Mouse (Mus musculus) lung, postnatal 25 days (tissue): ENCODE results near the gene Dpp9.
"Not testable (repeated sequence)": the region's sequence is repeated elsewhere in the genome, so short reads cannot be mapped to it uniquely, and the experiment has no call there.

Experiments used
- DNase-seq: peaks from one replicate; pipeline ENCODE4 v3.0.0; 2022; ENCODE audit warnings: low spot score

The Dpp9 gene

DNA sequence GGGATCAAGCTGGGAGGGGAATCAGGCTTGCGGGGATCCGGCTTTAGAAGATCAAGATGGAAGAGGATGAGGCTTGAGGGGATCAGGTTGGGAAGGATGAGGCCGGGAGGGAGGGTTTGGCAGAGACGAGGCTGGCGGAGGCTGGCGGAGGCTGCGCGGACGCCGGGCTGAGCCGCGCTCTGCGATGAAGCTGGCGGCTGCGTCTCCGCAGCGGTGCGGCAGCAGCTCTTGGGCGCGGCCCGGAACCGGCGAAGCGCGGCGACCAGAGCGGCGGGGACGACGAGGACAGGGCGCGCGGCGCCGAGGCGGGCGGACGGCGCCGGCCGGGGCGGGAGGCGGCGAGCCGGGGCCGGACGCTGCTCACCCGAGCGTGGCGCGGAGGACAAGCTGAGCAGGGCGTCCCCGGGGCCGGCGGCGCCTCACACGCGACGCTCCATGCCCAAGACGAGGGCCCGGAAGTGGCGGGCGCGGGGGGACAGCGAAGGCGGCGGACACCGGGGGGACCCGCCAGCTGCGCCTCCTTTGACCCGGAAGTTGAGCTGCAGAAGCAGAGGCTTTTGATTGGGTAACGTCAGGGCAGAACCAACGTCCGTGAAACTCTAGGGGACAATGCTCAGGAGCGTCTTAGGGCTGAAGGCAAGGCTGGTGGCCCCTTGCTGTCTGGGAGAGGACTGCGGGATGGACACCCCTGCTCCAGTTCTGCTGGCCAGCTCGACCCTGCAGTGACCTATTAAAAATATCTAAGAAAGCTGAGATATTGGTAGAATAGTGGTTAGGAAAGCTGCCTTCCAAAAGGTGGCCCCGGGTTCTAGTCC lies at the start of gene Dpp9:
Dpp9 (minus strand) TSS at position 529 of the 815 bp plus-strand sequence.
- DNase-seq = peak; percentile 95

DNA sequence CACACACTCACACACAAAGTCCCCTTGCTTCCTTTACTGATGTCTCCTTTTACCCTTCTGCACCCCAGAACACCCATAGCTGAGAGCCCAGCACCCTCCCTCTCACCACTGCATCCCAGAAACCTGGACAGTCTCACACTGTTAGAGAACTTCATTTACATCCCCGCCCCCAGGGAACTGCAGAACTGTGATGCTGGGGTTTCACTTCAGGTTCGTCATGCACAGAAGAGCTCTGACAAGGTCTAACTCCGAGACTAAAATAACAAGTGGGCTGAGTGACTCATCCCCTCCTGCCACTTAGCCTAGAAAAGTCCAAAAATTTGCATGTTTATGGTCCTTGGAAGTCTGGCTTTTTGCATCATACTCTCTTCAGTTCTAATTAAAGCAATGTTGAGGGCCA lies 47.6 kb upstream of the Dpp9 start:
- DNase-seq = peak; percentile 56

DNA sequence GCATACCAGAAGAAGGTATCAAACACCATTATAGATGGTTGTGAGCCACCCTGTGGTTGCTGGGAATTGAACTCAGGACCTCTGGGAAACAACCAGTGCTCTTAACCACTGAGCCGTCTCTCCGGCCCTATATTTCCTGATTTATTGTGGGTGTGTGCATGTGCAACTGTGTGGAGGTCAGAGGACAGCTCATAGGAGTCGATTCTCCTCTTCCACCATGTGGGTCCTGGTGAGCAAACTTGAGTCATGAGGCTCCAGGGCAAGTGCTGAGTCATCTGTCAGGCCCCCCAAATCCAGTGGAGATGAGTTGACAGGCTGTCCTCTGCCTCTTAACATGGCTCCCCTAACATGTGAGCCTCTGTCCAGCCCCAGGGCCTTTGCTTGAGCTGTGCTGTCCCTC lies 47.2 kb upstream of the Dpp9 start:
- DNase-seq = no peak

DNA sequence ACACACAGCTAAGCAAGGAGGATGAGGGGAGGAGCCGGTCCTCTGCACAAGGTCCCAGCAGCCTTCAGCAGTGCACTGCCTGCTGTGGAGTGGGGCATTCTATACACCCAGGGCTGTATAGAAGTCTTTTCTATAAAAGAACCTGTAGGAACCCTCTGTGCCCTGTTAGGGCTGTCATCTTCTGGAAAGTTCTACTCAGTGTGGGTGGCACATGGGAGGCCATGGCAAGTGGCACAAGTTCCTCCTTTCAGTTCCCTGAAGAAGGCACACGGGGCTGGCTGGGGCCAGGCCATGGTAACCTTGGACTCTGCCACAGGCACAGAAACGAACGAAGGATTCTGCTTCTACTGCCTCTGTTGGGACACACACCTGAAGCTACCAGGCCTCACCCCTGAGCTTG lies 46.3 kb upstream of the Dpp9 start:
- DNase-seq = no peak

DNA sequence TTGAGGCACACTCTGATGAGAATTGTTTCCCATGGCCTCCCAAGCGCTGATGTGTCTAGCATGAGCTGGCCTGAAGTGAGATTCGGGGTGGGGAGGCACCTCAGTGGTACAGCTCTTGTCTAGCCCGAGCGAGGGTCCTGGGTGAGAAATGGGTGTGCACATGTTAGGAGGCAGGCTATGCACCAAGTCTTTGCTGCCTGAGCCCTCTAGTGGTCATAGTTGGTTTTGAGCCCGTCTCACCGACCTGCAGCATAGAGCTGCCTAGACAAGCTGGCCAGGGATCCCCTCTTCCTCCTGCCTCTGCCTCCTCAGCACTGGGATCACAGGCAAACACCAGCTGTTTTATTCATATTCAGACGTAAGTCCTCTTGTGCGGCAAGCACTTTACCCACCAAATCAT lies 45.3 kb upstream of the Dpp9 start:
- peak; percentile 85 for DNase-seq

DNA sequence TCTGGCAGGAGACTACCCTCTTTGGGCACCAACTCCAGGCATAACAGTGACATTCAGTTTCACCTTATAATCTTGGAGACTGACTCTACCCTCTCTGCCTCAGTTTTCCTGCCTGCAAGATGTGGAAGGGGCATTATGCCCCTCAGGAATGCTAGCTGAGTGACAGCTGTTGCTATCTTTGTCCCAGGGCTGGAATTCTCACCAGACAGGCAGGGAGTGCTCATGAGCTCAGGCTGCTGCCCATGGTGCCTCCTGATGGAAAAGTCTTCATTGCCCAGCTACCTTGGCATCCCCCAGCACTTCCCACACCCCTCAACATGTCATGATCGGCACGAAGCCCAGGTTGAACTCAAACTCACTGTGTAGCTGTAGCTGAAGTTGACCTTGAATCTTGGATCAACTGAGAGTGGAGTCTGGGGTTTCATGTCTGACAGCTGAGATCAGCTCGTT lies 44.0 kb upstream of the Dpp9 start:
- DNase-seq = no peak

DNA sequence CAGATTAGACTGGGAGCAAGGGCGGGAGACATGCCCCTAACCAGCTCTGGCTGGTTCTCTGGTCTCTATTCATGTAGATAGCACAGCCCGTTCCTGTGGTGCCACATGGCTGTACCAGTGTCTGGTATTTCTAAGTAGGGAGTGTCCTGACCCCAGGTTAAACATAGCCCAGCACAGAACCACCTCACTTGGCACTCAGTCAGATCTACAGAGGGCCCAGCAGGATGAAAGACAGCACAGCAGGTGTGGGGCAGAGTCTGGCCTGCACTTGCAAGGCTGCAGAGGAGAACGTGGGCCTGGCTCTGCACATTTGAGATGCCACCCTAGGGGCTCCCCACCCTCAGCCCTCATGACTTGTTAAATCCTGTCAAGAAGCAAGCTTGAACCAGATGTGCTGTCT lies 42.5 kb upstream of the Dpp9 start:
- peak; percentile 34 for DNase-seq

DNA sequence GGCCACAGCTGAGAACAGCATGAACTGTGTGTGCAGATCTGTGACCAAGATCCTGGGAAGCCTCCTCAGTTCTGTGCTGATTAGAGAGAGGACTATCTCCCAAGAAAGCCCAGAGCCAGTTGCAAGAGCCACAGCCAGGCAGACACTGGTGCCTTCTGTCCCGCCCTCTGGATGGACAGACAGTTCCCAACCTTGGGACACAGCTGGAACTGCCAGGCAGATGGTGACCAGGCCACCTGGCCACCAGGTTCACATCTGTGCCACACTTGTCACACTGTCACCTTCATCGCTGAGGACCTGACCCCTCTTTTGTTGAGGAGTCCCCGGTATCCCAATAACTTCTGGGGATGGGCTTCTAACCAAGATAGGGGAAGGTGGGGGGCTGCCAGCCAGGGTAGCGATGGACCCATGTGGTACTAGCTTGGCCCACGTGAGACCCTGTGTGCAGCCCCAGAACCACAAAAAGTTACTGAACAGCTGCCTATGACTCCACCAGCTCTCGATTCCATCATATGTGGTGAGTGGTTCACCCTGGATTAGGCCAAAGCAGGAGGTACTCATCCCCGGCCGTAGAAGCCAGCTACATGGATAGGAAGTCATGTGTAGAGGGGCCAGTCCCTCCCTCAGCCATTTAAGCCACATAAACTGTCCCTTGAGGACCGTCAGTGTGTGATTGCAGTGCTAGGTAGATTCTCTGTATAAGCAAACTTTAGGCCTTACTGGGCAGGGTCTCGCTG lies 40.8 kb upstream of the Dpp9 start:
- no peak for DNase-seq

DNA sequence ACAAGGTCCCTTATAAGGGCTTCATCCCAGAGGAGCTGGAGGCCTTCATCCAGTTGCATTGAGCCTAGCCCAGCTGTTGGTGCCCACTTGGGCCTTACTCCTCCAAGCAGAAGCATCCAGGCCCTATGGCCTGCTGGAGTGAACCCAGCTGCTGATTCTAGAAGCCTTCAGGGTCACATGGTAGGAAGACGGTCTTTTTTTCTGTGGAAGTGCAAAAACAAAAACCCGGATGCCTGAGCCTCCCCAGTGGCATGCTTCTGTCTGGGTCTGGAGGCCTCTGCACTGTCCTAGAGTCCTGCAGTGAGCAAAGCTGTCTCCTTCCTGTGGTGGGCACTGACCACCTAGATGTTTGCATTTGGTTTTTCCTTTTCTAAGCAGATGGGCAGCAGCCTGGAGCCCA lies 40.1 kb upstream of the Dpp9 start:
- not testable (repeated sequence) for DNase-seq

DNA sequence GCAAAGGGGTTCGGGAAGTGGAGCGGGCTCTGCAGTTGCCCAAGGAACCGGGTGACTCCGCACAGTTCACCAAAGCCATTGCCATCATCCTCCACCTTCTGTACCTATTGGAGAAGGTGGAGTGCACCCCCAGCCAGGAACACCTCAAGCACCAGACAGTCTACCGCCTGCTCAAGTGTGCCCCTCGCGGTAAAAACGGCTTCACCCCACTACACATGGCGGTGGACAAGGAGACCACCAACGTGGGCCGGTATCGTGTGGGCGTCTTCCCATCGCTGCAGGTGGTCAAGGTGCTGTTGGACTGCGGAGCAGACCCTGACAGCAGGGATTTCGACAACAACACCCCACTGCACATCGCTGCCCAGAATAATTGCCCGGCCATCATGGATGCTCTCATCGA lies 39.6 kb upstream of the Dpp9 start:
- not testable (repeated sequence) for DNase-seq

DNA sequence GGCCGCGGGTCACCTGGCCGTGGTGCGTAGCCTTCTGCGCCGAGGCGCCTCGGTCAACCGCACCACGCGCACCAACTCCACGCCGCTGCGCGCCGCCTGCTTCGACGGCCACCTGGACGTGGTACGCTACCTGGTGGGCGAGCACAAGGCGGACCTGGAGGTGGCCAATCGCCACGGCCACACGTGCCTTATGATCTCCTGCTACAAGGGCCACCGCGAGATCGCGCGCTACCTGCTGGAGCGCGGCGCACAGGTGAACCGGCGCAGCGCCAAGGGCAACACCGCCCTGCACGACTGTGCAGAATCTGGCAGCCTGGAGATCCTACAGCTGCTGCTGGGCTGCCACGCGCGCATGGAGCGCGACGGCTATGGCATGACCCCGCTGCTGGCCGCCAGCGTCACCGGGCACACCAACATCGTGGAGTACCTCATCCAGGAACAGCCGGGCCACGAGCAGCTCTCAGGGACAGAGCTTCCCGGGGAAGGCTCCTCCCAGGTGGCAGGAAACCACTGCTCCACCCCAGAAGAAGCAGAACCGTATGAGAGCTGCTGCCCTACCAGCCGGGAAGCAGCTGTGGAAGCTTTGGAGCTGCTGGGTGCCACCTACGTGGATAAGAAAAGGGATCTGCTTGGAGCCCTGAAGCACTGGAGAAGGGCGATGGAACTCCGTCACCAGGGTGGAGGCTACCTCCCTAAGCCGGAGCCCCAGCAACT lies 38.6 kb upstream of the Dpp9 start:
- DNase-seq = no peak

DNA sequence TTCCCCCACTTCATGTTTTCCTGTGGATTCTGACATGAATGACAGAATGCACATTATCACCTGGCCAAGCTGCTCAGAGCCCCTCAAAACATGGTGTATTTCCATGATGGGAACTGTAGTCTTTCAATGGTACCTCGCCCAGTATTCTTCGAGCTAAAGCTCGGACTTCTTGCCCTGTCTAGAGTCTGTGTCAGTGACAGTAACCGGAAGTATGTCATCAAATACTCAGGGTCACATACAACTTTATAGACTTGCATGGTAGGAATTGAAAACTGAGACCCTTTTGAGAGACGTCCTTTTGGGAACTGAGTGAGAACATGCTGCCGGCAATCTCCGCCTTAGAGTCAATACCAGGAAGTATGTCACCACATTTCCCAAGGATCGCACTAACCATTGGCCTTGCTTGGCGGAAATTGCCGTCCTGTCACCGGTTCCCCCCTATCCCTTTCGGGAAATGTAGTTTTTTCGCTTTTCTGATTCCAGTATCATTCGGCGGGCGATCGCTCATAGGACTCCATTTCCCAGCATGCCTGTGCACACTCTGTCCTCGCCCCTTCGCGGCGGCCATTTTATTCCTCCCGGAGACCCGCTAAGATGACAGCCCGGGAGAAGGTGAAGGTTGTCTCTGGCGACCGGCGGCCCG lies 37.7 kb upstream of the Dpp9 start, which contains the start of gene Fem1a:
Fem1a (plus strand) TSS at position 572 of the 643 bp plus-strand sequence.
- peak; percentile 99 for DNase-seq

DNA sequence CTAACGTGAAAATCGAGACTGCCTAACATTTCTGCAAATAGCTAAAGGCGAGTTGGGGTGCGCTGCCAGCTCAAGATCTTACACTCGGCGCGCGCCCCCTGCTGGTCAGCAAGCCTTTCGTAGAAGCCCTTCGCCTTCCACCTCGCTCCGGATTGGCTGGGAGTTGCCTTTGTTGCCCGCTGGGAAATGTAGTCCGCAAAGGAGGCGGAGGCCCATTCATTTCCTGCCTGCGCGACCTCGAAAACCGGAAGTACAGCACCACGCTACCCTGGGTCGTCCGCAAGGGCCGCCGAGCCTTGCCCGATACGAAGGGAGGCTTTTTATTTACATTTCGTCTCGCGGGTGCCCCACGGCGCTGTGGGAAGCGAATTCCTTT lies 37.1 kb upstream of the Dpp9 start:
- DNase-seq = peak; percentile 99

DNA sequence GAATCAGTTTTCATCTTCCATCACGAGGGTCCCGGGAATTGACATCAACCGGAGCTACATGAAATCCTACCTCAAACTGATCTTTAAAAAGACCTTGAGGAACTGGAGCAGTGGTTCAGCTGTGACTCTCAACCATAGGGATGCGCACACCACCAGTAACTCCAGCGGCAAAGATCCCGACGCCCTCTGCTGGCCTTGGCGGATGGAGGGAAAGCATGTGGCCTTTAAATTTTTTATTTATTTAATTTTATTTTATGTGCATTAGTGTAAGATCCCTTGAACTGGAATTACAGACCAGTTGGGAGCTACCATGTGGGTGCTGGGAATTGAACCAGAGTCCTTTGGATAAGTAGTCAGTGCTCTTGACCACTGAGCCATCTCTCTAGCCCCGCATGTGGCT lies 36.7 kb upstream of the Dpp9 start:
- peak; percentile 24 for DNase-seq

DNA sequence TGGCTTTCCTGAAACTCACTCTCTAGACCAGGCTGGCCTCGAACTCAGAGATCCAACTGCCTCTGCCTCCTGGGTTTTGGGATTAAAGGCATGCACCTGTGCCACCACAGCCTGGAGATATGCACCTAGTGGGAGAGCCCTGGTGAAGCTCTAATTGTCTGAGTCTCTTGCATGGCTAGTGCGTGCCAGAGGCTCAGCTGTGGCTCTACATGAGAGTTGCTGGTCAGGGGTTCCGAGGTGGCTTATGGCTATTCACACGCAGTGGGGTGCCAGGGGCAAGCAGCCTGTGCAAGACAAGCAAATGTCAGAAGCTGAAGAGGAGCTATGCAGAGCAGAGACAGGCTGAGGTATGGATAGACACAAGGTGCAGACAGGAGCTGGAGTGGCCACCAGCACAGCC lies 36.0 kb upstream of the Dpp9 start:
- DNase-seq = no peak

DNA sequence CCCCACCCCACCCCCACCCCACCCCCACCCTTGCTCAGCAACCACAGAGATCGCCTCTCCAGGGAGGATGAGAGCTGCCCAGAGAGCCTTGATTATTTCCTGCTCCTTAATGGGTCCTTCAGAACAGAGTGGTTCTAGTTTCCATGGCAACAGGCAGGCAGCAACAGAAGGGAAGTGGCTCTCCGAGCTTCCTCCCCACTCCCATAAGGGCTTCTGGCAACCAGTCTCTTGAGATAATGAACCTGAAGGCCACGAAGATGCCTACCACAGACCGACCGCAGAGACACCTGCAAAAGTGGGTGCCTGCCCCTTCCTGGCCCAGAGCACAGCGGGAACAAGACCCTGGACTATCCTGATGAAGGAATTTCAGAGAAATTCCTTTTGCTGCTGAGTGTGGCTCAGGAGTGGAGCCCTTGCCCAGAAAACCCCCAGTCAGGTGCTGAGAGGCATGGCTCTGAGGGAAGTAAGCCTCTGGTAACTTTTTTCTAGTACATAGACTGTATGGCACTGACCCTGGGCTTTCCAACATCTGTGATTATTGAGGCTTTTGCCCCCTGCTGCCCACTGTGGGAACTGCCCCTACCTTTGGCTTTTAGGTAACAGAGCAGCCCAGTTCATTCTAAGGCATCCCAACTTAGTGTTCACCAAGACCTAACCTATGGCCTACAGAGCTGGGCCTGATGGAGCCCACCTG lies 32.6 kb upstream of the Dpp9 start:
- peak; percentile 79 for DNase-seq

DNA sequence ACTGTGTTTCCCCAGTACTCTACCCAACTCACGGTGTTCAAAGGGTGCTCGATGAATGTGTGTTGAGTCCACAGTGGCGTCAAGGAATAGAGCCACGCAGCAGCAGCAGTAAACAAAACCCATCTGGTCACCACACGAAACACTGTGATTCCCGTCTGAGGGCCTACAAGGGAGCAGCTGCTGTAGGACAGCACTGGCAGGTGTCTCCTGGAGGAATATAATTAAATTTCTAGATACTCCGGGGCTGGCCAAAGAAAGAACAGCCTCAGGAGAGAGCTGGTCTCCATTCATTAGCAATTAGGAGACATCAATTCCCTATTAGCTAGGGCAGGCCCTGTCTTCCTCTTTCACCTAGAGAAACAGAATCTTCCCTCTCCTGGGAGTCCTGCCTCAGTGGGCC lies 26.9 kb upstream of the Dpp9 start:
- no peak for DNase-seq

DNA sequence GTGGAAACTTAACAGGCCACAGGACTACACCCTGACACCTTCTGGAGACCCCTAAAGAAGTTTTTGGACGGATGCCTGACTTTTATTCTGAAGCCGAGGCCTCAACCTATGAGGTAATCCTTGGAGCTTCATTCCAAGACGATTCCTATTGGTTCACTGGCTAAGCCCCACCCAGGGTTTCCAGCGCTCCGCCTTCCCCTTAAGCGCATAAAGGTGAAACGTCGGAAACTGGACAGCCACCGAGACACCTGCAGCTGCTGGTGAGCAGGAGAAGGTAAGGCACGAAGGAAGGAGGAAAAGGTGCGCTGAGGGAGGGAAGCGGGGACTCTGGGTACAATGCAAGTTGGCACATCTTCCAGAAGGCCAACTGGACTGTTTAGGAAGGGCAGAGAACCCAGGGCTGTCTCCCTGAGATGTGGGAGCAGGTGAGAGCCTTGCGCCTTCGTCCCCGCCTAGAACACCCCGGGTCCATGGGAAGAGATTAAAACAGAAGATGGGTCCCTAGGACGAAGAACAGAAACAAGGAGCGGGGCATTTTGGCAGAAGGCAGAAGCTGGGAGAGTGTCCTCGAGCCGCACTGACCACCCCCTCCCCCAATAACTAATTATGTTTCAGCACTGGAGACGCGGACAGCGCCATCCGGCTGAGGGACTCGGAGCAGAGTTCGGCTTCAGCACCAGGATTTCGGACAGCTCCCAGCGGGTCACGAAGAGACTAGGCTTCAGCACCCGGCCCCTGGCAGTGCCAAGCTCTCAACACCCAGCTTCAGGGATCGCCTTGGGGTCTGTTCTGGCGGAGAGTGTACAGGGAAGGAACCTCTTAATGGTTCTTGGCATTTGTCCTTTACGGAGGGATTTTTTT lies 23.1 kb upstream of the Dpp9 start:
- DNase-seq = peak; percentile 87

DNA sequence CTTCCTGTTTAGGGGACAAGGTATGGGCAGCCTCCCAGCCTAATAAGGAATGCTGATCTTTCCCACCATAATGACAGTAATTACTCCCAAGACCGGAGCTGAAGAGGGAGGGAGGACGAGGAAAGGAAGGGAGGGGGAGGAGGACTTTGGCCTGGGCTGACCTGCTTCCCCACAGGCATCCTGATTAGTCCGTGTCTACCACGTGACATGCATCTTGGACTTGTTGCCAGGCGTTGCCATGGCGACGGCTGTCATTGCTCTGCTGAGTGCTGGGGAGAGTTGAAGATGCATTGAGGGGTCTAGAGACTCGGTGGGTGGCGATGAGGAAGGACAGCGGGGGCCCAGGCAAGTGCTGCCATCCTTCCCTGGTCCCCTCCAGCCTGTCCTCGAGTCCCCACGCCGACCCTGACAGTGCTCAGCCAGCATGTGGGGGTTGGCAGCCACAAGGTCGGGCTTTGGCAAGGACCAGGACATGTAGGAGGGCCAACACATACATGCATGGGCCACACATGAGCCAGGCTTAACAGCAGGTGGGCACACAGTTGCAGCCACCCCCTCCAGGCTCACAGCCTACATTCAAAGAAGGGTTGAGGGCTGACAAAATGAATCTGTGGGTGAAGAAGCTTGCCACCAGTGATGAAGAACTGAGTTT lies 15.2 kb upstream of the Dpp9 start:
- DNase-seq = no peak

DNA sequence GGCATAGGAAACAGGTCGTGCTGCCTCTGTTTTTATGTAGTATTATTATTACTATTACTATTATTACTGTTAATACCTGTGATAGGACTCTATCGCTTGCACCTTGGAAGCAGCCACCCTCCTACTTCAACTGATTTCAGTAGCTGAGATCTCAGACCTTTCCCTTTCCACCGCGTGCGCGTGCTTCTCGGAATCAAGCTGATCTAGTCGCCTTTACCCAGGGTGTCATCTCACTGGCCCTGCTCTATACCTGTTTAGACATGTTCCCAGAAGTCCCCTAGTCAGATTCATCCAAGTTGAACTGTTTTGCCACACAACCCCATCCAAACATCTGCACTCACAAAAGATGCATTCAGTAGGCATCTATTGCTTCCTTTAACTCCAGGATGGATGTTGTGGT lies 14.7 kb upstream of the Dpp9 start:
- DNase-seq = no peak
